In genomic region chr17:8526815-8527261, GRCm38 (mm10) we compare ENCODE assay signal across 14 mouse cellular contexts. TPM values are rescaled to one million over a fixed set of nuclear protein-coding genes. Genes with fewer than 3 reads are reported as not detected.
A peak's percentile ranks its signal among the peaks of the same experiment; 100 is the strongest.
DNase-seq lines count a peak whose midpoint lies in the region; ATAC-seq and TF ChIP-seq lines count a peak whose summit lies in the region.
"Had no signal": no experiment of that assay in that cellular context is flagged by ENCODE, and none has a peak within 500 bp of the region (broad histone marks: within the 10 kb centered on the region; RNA-seq: fewer than 3 reads in every experiment).

No protein-coding gene starts in this region.

- 4% methylated on average over 8 of the region's 9 CpGs for whole genome bisulfite sequencing in embryonic facial prominence, embryonic 12.5 days
- 9% methylated on average over 9 of the region's 9 CpGs for WGBS in embryonic facial prominence, embryonic 10.5 days
- WGBS in cerebellum, adult 2 months, result 5% methylated on average over 9 of the region's 9 CpGs
- WGBS in limb, embryonic 13.5 days, result 11% methylated on average over 9 of the region's 9 CpGs
- 18% methylated on average over 7 of the region's 9 CpGs for WGBS in lung, postnatal 0 days

- peak; percentile 53; the same call in 1 of the 2 replicates for TF ChIP-seq POLR2A in cerebellum, adult 2 months (IDR thresholded peaks at IDR 0.05; ENCODE audit: borderline replicate concordance, insufficient read depth, low read length)

- no peak overlapping the region for H3K4me3 ChIP-seq in embryonic facial prominence, embryonic 12.5 days
- H3K4me3 ChIP-seq in embryonic facial prominence, embryonic 10.5 days, result no peak overlapping the region
- peak overlapping the region; percentile 62 for H3K4me3 ChIP-seq in cerebellum, adult 2 months (replicated peaks; ENCODE audit: insufficient read depth, low read depth, low read length)
- 0 out of 2 replicates have a peak overlapping the region, but pooled peaks have one; percentile 53 for H3K4me3 ChIP-seq in limb, embryonic 13.5 days
- no peak overlapping the region for H3K4me3 ChIP-seq in lung, postnatal 0 days (ENCODE audit: low read depth, low read length)

- peaks cover 21% of the 10 kb centered on the region for H3K4me1 ChIP-seq in embryonic facial prominence, embryonic 12.5 days
- H3K4me1 ChIP-seq in embryonic facial prominence, embryonic 10.5 days, result peaks cover 32% of the 10 kb centered on the region
- H3K4me1 ChIP-seq in cerebellum, adult 2 months (ENCODE audit: control insufficient read depth, insufficient read depth, low read length), result peaks cover 19% of the 10 kb centered on the region
- peaks cover 26% of the 10 kb centered on the region for H3K4me1 ChIP-seq in limb, embryonic 13.5 days
- H3K4me1 ChIP-seq in lung, postnatal 0 days (ENCODE audit: insufficient read depth, low read depth, low read length), result peaks cover 9% of the 10 kb centered on the region; the same call in 1 of the 2 replicates

- H3K27me3 ChIP-seq in embryonic facial prominence, embryonic 12.5 days, result peaks cover 60% of the 10 kb centered on the region
- peaks cover 66% of the 10 kb centered on the region for H3K27me3 ChIP-seq in embryonic facial prominence, embryonic 10.5 days (replicated peaks; ENCODE audit: low read depth, poor library complexity, severe bottlenecking)
- H3K27me3 ChIP-seq in cerebellum, adult 2 months (ENCODE audit: control insufficient read depth, insufficient read depth, low read length), result no peaks in the 10 kb centered on the region
- H3K27me3 ChIP-seq in limb, embryonic 13.5 days, result peaks cover 68% of the 10 kb centered on the region
- peaks cover 20% of the 10 kb centered on the region for H3K27me3 ChIP-seq in lung, postnatal 0 days (replicated peaks; ENCODE audit: insufficient read depth, low read length)

- TF ChIP-seq CTCF in cerebellum, adult 2 months (IDR thresholded peaks at IDR 0.05; ENCODE audit: borderline replicate concordance, insufficient read depth, low read depth, low read length), result no peak
- TF ChIP-seq CTCF in lung, postnatal 0 days (IDR thresholded peaks at IDR 0.05), result no peak

- DNase-seq in embryonic facial prominence, embryonic 10.5 days (ENCODE audit: low spot score), result no peak
- peak; percentile 38 to 45 for DNase-seq in layer of hippocampus, postnatal 36 days
- DNase-seq in layer of hippocampus, adult 8-10 months (ENCODE audit: low spot score in 2 of 2), result no peak
- peak; percentile 77 to 83 for DNase-seq in cerebellum, adult 2 months
- DNase-seq in lung, postnatal 0 days (ENCODE audit: low spot score), result no peak
- DNase-seq in ovary, postnatal 14 days (ENCODE audit: low spot score), result no peak
- DNase-seq: adrenal gland, postnatal 36 days; heart, postnatal 36 days had no signal

- no peak for TF ChIP-seq EP300 in lung, postnatal 0 days (IDR thresholded peaks at IDR 0.05)

- H3K4me2 ChIP-seq in embryonic facial prominence, embryonic 12.5 days (replicated peaks), result peak overlapping the region; percentile 97; the same call in 1 of the 2 replicates
- H3K4me2 ChIP-seq in limb, embryonic 13.5 days (replicated peaks), result peak overlapping the region; percentile 97
- H3K4me2 ChIP-seq in lung, postnatal 0 days (replicated peaks; ENCODE audit: low read depth, low read length), result no peak overlapping the region
- H3K4me2 ChIP-seq: liver, embryonic 11.5 days had no signal

- no peak overlapping the region for H3K27ac ChIP-seq in embryonic facial prominence, embryonic 12.5 days
- H3K27ac ChIP-seq in embryonic facial prominence, embryonic 10.5 days (replicated peaks), result no peak overlapping the region
- peak overlapping the region; percentile 97 for H3K27ac ChIP-seq in cerebellum, adult 2 months (ENCODE audit: insufficient read depth, low read length)
- H3K27ac ChIP-seq in limb, embryonic 13.5 days, result no peak overlapping the region
- H3K27ac ChIP-seq in lung, postnatal 0 days (ENCODE audit: low read length), result no peak overlapping the region
- H3K27ac ChIP-seq: neural tube, embryonic 13.5 days had no signal

- H3K36me3 ChIP-seq in embryonic facial prominence, embryonic 12.5 days, result no peaks in the 10 kb centered on the region
- H3K36me3 ChIP-seq in embryonic facial prominence, embryonic 10.5 days (replicated peaks), result no peaks in the 10 kb centered on the region
- H3K36me3 ChIP-seq in limb, embryonic 13.5 days, result no peaks in the 10 kb centered on the region
- H3K36me3 ChIP-seq in lung, postnatal 0 days (ENCODE audit: insufficient read depth, low read length), result no peaks in the 10 kb centered on the region
- H3K36me3 ChIP-seq: neural tube, embryonic 13.5 days had no signal

- no peak overlapping the region for H3K9ac ChIP-seq in embryonic facial prominence, embryonic 12.5 days
- H3K9ac ChIP-seq in limb, embryonic 13.5 days, result no peak overlapping the region
- no peak overlapping the region for H3K9ac ChIP-seq in lung, postnatal 0 days (replicated peaks; ENCODE audit: low read depth)
- H3K9ac ChIP-seq: neural tube, embryonic 13.5 days had no signal

- H3K9me3 ChIP-seq in embryonic facial prominence, embryonic 12.5 days, result no peaks in the 10 kb centered on the region
- no peaks in the 10 kb centered on the region for H3K9me3 ChIP-seq in embryonic facial prominence, embryonic 10.5 days
- no peaks in the 10 kb centered on the region for H3K9me3 ChIP-seq in limb, embryonic 13.5 days
- H3K9me3 ChIP-seq in lung, postnatal 0 days (ENCODE audit: low read length), result no peaks in the 10 kb centered on the region
- H3K9me3 ChIP-seq: neural tube, embryonic 13.5 days had no signal

- no peak for ATAC-seq in embryonic facial prominence, embryonic 12.5 days (ENCODE audit: insufficient number of reproducible peaks, insufficient read depth, low FRiP score, low TSS enrichment)
- ATAC-seq in limb, embryonic 13.5 days (ENCODE audit: low FRiP score, low read depth), result no peak
- ATAC-seq in lung, postnatal 0 days, result no peak

RNA-seq across cellular contexts. Expression of gene Pde10a, which starts 1.7 kb away (rescaled TPM):
- polyA plus RNA-seq in embryonic facial prominence, embryonic 12.5 days (2016; fragmentation: Nextera tagmentation; extraction: Ambion mirVana), result 3.9 and 4.9 TPM in 2 replicates
- 2.2 and 3.0 TPM in 2 replicates for polyA plus RNA-seq in embryonic facial prominence, embryonic 10.5 days (2016; fragmentation: Nextera tagmentation; extraction: Ambion mirVana)
- total RNA-seq in layer of hippocampus, postnatal 36 days (2021), result 10 to 100 TPM; 61.6 to 68.7 TPM
- 10 to 100 TPM; 42.6 to 73.9 (median 56.7) TPM for total RNA-seq in layer of hippocampus, adult 8-10 months (2022)
- 31.9 and 40.9 TPM in 2 replicates for polyA plus RNA-seq in cerebellum, adult 2 months (2012; rRNA removed)
- 2.4 TPM in 2 replicates for polyA plus RNA-seq in limb, embryonic 13.5 days (2015; fragmentation: Nextera tagmentation; extraction: Ambion mirVana)
- 0.86 and 0.89 TPM in 2 replicates for polyA plus RNA-seq in lung, postnatal 0 days (2015; fragmentation: Nextera tagmentation; extraction: Ambion mirVana)

RNA-seq across cellular contexts. Expression of gene Gm17087, which starts 39.9 kb away (rescaled TPM):
- polyA plus RNA-seq in embryonic facial prominence, embryonic 12.5 days (2016; fragmentation: Nextera tagmentation; extraction: Ambion mirVana), result not detected in 2 replicates
- polyA plus RNA-seq in embryonic facial prominence, embryonic 10.5 days (2016; fragmentation: Nextera tagmentation; extraction: Ambion mirVana), result not detected in 2 replicates
- not detected for total RNA-seq in layer of hippocampus, postnatal 36 days (2021)
- not detected for total RNA-seq in layer of hippocampus, adult 8-10 months (2022)
- polyA plus RNA-seq in cerebellum, adult 2 months (2012; rRNA removed), result not detected in 2 replicates
- polyA plus RNA-seq in limb, embryonic 13.5 days (2015; fragmentation: Nextera tagmentation; extraction: Ambion mirVana), result not detected in 2 replicates
- polyA plus RNA-seq in lung, postnatal 0 days (2015; fragmentation: Nextera tagmentation; extraction: Ambion mirVana), result not detected in 2 replicates
- total RNA-seq: adrenal gland, postnatal 36 days; heart, postnatal 36 days had no signal
- polyA plus RNA-seq: embryonic facial prominence, embryonic 11.5 days; kidney, embryonic 14.5 days; liver, embryonic 11.5 days; neural tube, embryonic 13.5 days had no signal

Comparison
In these comparisons a context has a peak if more than half of its experiments do, and no peak if none do; other contexts are left out.
1. DNase-seq: peak in layer of hippocampus, postnatal 36 days (2 of 2) and cerebellum, adult 2 months (2 of 2); none in embryonic facial prominence, embryonic 10.5 days (single experiment), layer of hippocampus, adult 8-10 months (0 of 2), lung, postnatal 0 days (single experiment) and ovary, postnatal 14 days (single experiment).
2. H3K4me3 ChIP-seq: peak in cerebellum, adult 2 months (single experiment) and limb, embryonic 13.5 days (single experiment); none in embryonic facial prominence, embryonic 12.5 days (single experiment), embryonic facial prominence, embryonic 10.5 days (single experiment) and lung, postnatal 0 days (single experiment).